Mouse (Mus musculus): ENCODE data around the gene Tmem121. TPM values are rescaled to one million over a fixed set of nuclear protein-coding genes. Genes with fewer than 3 reads are reported as not detected.

Tmem121 gene
- total RNA-seq, 2 experiments from 2014 or later, result 27.8 to 28.6 TPM

GRCm38 (mm10) chr12:113201301-113201700 lies 15.6 kb downstream of the Tmem121 start:
- no peak for DNase-seq (ENCODE audit: extremely low spot score in 1 of 2, low spot score in 2 of 2)
- H3K4me3 ChIP-seq, result no peak overlapping the region
- intact Hi-C loops (cut with DNase I), result no loop called here
- no peak for TF ChIP-seq CTCF (IDR thresholded peaks at IDR 0.05)
- no peak overlapping the region for H3K27ac ChIP-seq

GRCm38 (mm10) chr12:113202008-113202407 lies 16.3 kb downstream of the Tmem121 start:
- no peak for DNase-seq (ENCODE audit: extremely low spot score in 1 of 2, low spot score in 2 of 2)

GRCm38 (mm10) chr12:113203522-113203921 lies 17.8 kb downstream of the Tmem121 start:
- Histone ChIP-seq H3K27ac (no peak overlapping the region), H3K4me3 (no peak overlapping the region)
- TF ChIP-seq CTCF (IDR thresholded peaks at IDR 0.05), result no peak
- intact Hi-C loops (cut with DNase I), result no loop called here
- no peak for DNase-seq (ENCODE audit: extremely low spot score in 1 of 2, low spot score in 2 of 2)

More at GRCm38 (mm10) chr12:113202008-113202407, 16.3 kb downstream of the Tmem121 start:
- intact Hi-C loops (cut with DNase I), result no loop called here
- Histone ChIP-seq H3K4me3 (no peak overlapping the region), H3K27ac (no peak overlapping the region)
- TF ChIP-seq CTCF (IDR thresholded peaks at IDR 0.05), result no peak

DNA sequence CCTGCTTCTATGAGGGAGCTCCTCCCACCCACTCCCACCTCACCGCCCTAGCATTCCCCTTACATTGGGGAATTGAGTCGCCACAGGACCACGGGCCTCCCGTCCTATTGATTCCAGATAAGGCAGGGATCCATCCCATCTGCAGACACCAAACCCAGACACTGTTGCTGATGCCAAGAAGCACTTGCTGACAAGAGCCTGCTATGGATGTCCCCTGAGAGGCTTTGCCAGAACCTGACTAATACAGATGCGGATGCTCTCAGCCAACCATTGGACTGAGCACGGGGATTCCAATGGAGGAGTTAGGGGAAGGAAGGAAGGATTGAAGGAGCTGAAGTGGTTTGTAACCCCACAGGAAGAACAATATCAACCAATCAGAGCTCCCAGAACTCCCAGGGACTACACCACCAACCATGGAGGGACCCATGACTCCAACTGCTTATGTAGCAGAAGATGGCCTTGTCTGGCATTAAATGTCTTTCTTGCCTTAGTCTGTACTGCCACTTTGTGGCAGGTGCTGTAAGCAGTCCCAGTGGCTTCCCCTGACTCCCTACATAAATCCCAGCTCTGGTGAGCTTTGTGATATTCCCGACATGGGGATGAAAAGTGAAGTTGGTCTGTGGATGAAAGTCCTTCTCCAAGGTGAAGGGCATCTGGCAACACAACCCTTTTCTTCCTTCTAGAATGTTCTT lies 19.7 kb downstream of the Tmem121 start:
- DNase-seq (ENCODE audit: extremely low spot score in 1 of 2, low spot score in 2 of 2), result no peak
- Histone ChIP-seq H3K27ac (no peak overlapping the region), H3K4me3 (no peak overlapping the region)
- TF ChIP-seq CTCF (IDR thresholded peaks at IDR 0.05), result peak; percentile 39
- intact Hi-C loops (cut with DNase I), result no loop called here

GRCm38 (mm10) chr12:113207737-113208136 lies 22.0 kb downstream of the Tmem121 start:
- TF ChIP-seq CTCF (IDR thresholded peaks at IDR 0.05), result no peak
- Histone ChIP-seq H3K4me3 (no peak overlapping the region), H3K27ac (no peak overlapping the region)
- no peak for DNase-seq (ENCODE audit: extremely low spot score in 1 of 2, low spot score in 2 of 2)
- intact Hi-C loops (cut with DNase I), result no loop called here

DNA sequence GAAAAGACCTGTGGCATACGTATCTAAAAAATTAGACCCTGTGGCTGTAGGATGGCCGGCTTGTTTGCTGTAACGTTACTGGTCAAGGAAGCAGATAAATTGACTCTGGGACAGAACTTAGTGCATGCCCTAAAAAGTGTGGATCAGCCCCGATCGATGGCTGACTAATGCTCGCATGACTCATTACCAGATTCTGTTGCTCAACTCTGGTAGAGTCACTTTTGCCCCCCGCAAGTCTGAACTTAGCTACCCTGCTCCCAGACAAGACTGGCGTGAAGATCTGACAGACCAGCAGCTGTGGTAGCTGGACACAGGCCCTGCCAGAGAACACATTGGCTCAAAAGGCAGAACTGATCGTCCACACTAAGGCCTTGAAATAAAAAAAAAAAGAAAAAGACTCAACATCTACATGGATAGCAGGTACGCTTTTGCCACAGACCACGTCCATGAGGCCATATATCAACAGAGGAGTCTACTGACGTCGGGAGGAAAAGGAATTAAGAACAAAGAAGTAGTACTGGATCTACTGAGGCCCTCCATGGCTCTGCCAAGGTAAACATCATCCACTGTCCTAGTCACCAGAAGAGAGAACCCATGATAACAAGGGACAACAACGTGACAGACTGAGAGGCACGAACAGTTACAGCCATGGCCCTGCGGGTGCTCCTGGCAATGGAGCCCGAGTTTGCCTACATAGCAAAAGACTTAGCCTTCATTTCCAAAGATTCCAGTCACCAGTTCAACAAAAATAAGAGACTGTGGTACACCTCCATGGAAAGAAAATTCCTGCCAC lies 25.1 kb downstream of the Tmem121 start:
- intact Hi-C loops (cut with DNase I), result loop anchor here (10.0 kb wide), 1 partner anchor 524 kb away; no protein-coding TSS in a partner anchor
- no peak for DNase-seq (ENCODE audit: extremely low spot score in 1 of 2, low spot score in 2 of 2)
- no peak for TF ChIP-seq CTCF (IDR thresholded peaks at IDR 0.05)

DNA sequence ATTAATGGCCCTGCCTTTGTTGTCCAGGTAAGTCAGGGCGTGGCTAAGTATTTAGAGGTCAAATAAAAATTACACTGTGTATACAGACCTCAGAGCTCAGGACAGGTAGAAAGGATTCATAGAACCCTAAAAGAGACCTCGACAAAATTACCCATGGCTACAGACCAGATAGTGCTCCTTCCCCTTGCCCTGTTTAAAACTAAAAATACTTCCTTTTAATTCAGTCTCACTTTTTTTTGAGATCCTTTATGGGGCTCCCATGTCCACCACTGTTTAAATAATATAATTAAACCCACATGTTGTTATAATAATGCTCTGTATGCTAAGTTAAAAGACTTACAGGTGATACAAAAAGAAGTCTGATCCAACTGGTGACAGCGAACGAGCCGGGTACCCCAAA lies 26.0 kb downstream of the Tmem121 start:
- no peak overlapping the region for H3K4me3 ChIP-seq
- intact Hi-C loops (cut with DNase I), result loop anchor here (10.0 kb wide), 1 partner anchor 523 kb away; no protein-coding TSS in a partner anchor
- no peak for TF ChIP-seq CTCF (IDR thresholded peaks at IDR 0.05)
- H3K27ac ChIP-seq, result no peak overlapping the region
- DNase-seq (ENCODE audit: extremely low spot score in 1 of 2, low spot score in 2 of 2), result no peak

More for the DNA sequence above, 25.1 kb downstream of the Tmem121 start:
- Histone ChIP-seq H3K27ac (no peak overlapping the region), H3K4me3 (no peak overlapping the region)

- H3K27ac ChIP-seq, result no peak overlapping the region
- TF ChIP-seq CTCF (IDR thresholded peaks at IDR 0.05), result no peak
- no peak overlapping the region for H3K4me3 ChIP-seq
- DNase-seq (ENCODE audit: extremely low spot score in 1 of 2, low spot score in 2 of 2), result no peak
- intact Hi-C loops (cut with DNase I), result loop anchor here (10.0 kb wide), 1 partner anchor 522 kb away; no protein-coding TSS in a partner anchor
Measured at GRCm38 (mm10) chr12:113212326-113212924, 26.7 kb downstream of the Tmem121 start.

DNA sequence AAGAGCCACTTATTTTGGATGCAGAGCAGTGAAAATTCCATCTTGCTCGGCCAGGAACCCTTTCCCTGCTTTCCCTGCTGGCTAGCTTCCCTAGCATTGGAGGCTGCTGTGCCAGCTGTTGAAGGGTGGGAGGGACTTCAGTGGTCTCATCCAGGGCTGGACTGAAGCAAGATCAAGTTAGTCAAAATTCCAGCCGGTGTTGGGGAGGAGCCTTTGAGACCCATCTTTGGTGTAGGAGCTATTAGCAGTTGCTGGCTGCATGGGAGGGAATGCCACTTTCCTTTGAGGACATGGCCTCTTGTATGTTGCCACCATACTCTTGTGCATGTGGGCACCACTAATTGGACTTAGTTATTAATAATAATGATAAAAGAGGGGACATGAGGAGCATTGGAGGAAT lies 27.5 kb downstream of the Tmem121 start:
- no peak for TF ChIP-seq CTCF (IDR thresholded peaks at IDR 0.05)
- no peak overlapping the region for H3K4me3 ChIP-seq
- intact Hi-C loops (cut with DNase I), result loop anchor here (10.0 kb wide), 1 partner anchor 522 kb away; no protein-coding TSS in a partner anchor
- no peak overlapping the region for H3K27ac ChIP-seq
- DNase-seq (ENCODE audit: extremely low spot score in 1 of 2, low spot score in 2 of 2), result no peak

- no peak overlapping the region for H3K4me3 ChIP-seq
- no peak for TF ChIP-seq CTCF (IDR thresholded peaks at IDR 0.05)
- DNase-seq (ENCODE audit: extremely low spot score in 1 of 2, low spot score in 2 of 2), result no peak
- H3K27ac ChIP-seq, result no peak overlapping the region
- intact Hi-C loops (cut with DNase I), result loop anchor here (10.0 kb wide), 1 partner anchor 521 kb away; no protein-coding TSS in a partner anchor
Measured at GRCm38 (mm10) chr12:113214072-113214808, 28.5 kb downstream of the Tmem121 start.

DNA sequence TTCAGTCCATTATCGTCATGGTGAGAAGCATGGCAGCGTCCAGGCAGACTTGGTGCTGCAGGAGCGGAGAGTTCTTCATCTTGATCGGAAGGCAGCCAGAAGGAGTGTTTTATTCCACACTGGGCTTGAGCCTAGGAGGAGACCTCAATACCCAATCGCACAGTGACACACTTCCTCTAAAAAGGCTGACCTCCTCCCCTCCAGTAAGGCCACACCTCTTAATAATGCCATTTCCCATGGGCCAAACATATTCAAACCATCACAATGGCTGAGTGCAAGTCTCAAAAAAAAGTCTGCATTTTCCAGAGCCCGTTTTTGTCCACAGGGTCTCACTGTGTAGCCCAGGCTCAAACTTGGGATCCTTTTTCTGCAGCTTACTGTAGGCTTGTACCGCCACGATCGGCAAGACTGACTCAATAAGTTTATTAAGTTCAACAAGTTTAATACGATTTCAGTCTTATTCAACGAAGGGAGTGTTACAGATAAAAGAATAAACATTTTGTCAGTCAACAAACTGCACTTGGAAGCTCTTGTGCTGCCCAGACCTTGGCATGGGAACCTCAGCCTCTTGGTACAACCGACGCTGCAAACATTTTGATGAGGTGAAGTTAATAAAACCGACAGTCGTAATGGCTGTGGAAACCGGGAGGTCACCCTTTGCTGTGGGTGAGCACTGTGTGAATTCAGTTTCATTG lies 29.4 kb downstream of the Tmem121 start:
- H3K27ac ChIP-seq, result no peak overlapping the region
- no peak for DNase-seq (ENCODE audit: extremely low spot score in 1 of 2, low spot score in 2 of 2)

More for the DNA sequence above, 29.4 kb downstream of the Tmem121 start:
- intact Hi-C loops (cut with DNase I), result loop anchor here (5.0 to 10.0 kb wide), 2 partner anchors 520 to 642 kb away; no protein-coding TSS in a partner anchor
- no peak overlapping the region for H3K4me3 ChIP-seq
- no peak for TF ChIP-seq CTCF (IDR thresholded peaks at IDR 0.05)

Measured in left cerebral cortex, adult 2 months (tissue).